Mouse (Mus musculus) heart, embryonic 14.5 days (tissue): ENCODE measurements at regions not wholly inside any gene's neighbourhood (a gene's known extent, or its start where the extent isn't known, plus 50 kb on each side); places are given as distances from the start of the nearest gene placed in this dataset.

Experiments
- ATAC-seq: fragments of 200-750 bp; cut with Nextera tagmentation; 2 replicates; pipeline ENCODE4 v1.8.0; 2017; ENCODE audit warnings: low read depth, moderate TSS enrichment; ENCODE audit not compliant: insufficient number of reproducible peaks, insufficient read depth, low FRiP score
- H3K27ac ChIP-seq, 2 experiments: fragments of 200-500 bp in 1 of 2; fragments of 300-500 bp in 1 of 2; sonication (generic) in 1 of 2; replicated peaks in 1 of 2; 2 replicates each; pipeline ENCODE4 v1.5.1; 2012 to 2014; ENCODE audit warnings: low read depth in 2 of 2, low read length in 2 of 2, control low read depth in 1 of 2, mild to moderate bottlenecking in 1 of 2, mixed read lengths in 1 of 2; ENCODE audit not compliant: control insufficient read depth in 1 of 2, insufficient read depth in 1 of 2
- H3K27me3 ChIP-seq: fragments of 300-500 bp; sonication (generic); 2 replicates; pipeline ENCODE4 v1.6.1; 2014; ENCODE audit warnings: mild to moderate bottlenecking, low read length, control low read depth; ENCODE audit not compliant: control insufficient read depth, insufficient read depth
- H3K36me3 ChIP-seq: fragments of 300-500 bp; sonication (generic); 2 replicates; pipeline ENCODE4 v1.6.1; 2014; ENCODE audit warnings: mild to moderate bottlenecking, control low read depth, low read length, mixed read lengths; ENCODE audit not compliant: control insufficient read depth, insufficient read depth
- H3K4me1 ChIP-seq, 2 experiments: fragments of 200-500 bp in 1 of 2; fragments of 300-500 bp in 1 of 2; sonication (generic) in 1 of 2; 2 replicates each; pipeline ENCODE4 v1.6.1; 2012 to 2014; ENCODE audit warnings: low read length in 2 of 2, control low read depth in 1 of 2, mixed read lengths in 1 of 2; ENCODE audit not compliant: control insufficient read depth in 2 of 2, insufficient read depth in 2 of 2
- H3K4me2 ChIP-seq: fragments of 300-500 bp; sonication (generic); 2 replicates; pipeline ENCODE4 v1.6.1; 2014; ENCODE audit warnings: mild to moderate bottlenecking, low read length
- H3K4me3 ChIP-seq, 2 experiments: fragments of 200-500 bp in 1 of 2; fragments of 300-500 bp in 1 of 2; sonication (generic) in 1 of 2; 2 replicates each; pipeline ENCODE4 v1.5.1; 2012 to 2014; ENCODE audit warnings: low read length in 2 of 2, mild to moderate bottlenecking in 2 of 2, control low read depth in 1 of 2, low read depth in 1 of 2, moderate library complexity in 1 of 2; ENCODE audit not compliant: control insufficient read depth in 1 of 2, insufficient read depth in 1 of 2
- H3K9ac ChIP-seq: fragments of 300-500 bp; sonication (generic); 2 replicates; pipeline ENCODE4 v1.6.1; 2014; ENCODE audit warnings: mild to moderate bottlenecking, low read length
- H3K9me3 ChIP-seq: fragments of 300-500 bp; sonication (generic); 2 replicates; pipeline ENCODE4 v1.6.1; 2016; ENCODE audit warnings: low read length, control low read depth; ENCODE audit not compliant: control insufficient read depth
- WGBS: fragments of 180-500 bp; shearing (Covaris S2); extraction: QIAGEN DNeasy Blood & Tissue Kit; methylation state at CpG from one replicate; pipeline ENCODE4 v1.1.7; 2014; 5-methylcytosine and 5-hydroxymethylcytosine counted together

DNA sequence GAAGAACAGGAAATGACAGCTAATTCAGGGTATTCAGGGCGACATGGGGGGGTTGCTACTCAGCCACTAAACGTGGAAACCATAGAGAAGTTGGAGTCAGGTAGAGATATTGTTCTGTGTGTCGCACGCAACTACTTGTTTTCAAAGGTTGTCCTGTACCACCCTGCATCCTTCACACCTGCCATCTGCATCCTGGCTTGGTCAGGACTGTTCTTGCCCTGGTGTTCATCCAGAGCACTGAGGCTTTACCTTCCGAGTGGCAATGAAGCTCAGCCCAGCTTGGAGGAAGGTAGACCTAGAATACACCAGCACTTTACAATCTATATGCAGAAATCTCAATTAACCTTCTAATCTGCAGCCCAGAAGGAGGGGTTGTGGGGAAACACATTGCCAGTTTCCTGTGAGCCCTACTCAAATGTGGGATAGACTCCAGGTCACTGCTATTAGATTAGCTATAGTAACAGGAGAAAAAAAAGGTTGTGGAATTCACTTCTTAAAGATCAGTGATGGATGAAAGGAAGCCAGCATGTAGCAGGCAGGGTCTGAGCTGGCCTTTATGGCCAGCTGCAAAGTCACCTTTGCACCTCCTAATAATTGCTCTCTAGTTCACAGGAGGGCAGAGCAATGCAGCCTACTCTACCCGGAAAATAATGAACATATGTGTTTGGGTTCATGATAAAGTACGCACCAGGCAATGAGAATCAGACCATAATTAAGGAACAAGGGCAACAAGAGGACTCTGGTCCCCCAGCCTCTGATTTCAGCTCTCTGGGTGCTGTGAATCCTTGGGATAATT is 186.3 kb downstream of the Tcp10c start:
- Histone ChIP-seq H3K4me1 (no peaks in the 10 kb centered on the region), H3K4me2 (no peak overlapping the region), H3K27me3 (no peaks in the 10 kb centered on the region), H3K9ac (no peak overlapping the region), H3K9me3 (peaks cover 54% of the 10 kb centered on the region), H3K4me3 (no peak overlapping the region), H3K27ac (no peak overlapping the region), H3K36me3 (no peaks in the 10 kb centered on the region)
- WGBS: 76% methylated on average over 7 of the region's 7 CpGs
- ATAC-seq: no peak

DNA sequence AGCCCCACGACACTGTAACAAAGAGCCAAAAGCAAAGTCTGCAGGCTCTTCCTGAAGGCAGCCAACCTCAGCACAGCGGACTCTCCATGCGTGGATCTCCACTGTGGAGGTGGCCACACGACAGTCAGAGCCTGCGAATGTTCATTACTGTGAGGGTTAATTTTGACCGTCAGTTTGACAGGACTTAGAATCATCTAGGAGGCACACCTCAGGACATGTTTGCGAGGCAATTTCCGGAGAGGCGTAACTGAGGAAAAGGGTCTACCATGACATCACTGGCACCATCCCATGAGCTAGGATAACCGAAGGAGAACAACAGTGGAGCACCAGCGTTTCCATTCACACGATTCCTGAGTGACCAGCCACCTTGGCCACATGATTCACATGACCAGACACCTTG is 186.9 kb downstream of the Tcp10c start:
- no peak overlapping the region for H3K9ac ChIP-seq
- H3K27ac ChIP-seq: no peak overlapping the region
- peaks cover 56% of the 10 kb centered on the region for H3K9me3 ChIP-seq
- no peaks in the 10 kb centered on the region for H3K36me3 ChIP-seq
- WGBS: 61% methylated on average over 12 of the region's 12 CpGs
- no peaks in the 10 kb centered on the region for H3K27me3 ChIP-seq
- no peak for ATAC-seq
- no peak overlapping the region for H3K4me2 ChIP-seq
- H3K4me1 ChIP-seq: no peaks in the 10 kb centered on the region
- H3K4me3 ChIP-seq: no peak overlapping the region

DNA sequence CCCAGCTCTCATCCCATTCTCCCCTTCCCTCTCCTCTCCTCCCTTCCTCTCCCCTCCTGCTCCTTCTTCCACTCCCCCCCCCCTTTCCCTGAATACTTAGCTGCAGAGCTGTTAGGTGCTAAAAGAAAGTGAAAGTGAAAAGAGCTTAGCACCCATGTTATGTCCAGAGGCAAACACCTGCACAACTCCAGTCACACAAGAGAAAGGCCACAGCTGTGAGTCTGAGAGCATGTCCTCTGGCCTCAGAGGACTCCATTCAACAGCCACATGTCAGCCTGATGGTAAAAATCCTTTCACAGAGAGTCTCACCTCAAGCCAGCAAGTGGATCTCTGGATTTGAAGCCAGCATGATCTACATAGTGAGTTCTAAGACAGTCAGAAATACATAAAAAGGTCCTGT is 187.9 kb downstream of the Tcp10c start:
- no peaks in the 10 kb centered on the region for H3K27me3 ChIP-seq
- H3K4me2 ChIP-seq: no peak overlapping the region
- H3K4me3 ChIP-seq: no peak overlapping the region
- peaks cover 66% of the 10 kb centered on the region for H3K9me3 ChIP-seq
- H3K4me1 ChIP-seq: no peaks in the 10 kb centered on the region
- no peak overlapping the region for H3K27ac ChIP-seq
- no peak for ATAC-seq
- no peaks in the 10 kb centered on the region for H3K36me3 ChIP-seq
- no peak overlapping the region for H3K9ac ChIP-seq

DNA sequence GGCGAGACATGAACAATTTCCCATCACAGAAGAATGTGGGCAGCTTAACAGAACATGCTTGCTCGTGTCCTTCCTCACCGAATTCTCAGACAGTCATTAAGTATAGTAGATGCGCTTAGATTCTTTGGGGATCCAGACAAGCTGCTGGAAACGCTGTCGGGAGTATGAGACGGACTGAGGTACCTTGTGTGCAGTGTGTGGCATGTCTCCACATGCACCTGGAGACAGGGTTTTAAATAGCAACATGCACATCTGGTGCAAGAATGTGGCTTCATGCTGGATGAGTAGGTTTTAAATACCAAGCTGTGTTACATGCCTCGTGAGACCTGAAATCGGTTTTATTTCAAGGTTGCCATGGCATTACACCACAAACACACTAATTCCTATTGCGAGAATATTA is 188.5 kb downstream of the Tcp10c start:
- Histone ChIP-seq H3K27me3 (no peaks in the 10 kb centered on the region), H3K36me3 (no peaks in the 10 kb centered on the region), H3K4me2 (no peak overlapping the region), H3K9ac (no peak overlapping the region), H3K4me3 (no peak overlapping the region), H3K27ac (no peak overlapping the region), H3K9me3 (peaks cover 71% of the 10 kb centered on the region), H3K4me1 (no peaks in the 10 kb centered on the region)
- ATAC-seq: no peak
- 68% methylated on average over 10 of the region's 10 CpGs for WGBS

DNA sequence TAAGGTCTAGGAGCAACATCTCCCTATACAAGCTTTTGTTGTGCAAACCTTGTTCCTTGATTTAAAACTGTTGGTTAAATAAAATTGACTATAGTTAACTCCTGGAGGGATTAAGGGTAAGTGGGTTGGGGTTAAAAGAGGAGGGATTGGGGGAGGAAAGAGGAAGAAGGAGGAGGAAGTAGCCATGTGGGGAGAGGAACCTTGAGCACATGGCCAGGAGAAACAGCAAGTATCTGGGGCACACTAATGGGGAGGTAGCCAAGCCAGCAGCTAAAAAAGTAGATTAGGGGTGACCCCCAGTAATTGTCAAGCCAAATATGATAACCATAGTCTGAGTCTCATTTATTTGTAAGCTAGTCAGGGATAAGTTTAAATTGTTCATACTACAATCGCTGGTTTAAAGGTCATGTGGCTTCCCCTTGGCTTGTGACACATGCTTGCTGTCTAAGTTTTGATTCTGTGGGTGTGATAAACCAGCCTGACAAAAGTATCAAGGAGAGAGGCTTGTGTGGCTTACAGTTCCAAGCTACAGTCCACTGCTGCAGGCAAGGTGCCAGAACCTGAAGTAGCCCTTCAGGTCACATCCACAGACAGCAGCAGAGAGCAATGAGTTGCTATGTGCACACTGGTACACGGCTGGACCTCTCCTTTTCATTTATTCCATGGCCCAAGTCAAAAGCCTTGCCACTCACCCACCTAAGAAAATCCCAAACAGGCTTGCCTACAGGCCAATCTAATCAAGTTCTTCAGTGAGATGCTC is 189.8 kb downstream of the Tcp10c start:
- Histone ChIP-seq H3K4me3 (no peak overlapping the region), H3K9me3 (peaks cover 84% of the 10 kb centered on the region), H3K9ac (no peak overlapping the region), H3K36me3 (no peaks in the 10 kb centered on the region), H3K27me3 (no peaks in the 10 kb centered on the region), H3K27ac (no peak overlapping the region), H3K4me1 (no peaks in the 10 kb centered on the region), H3K4me2 (no peak overlapping the region)
- ATAC-seq: no peak
- 45% methylated on average over 2 of the region's 2 CpGs for WGBS

DNA sequence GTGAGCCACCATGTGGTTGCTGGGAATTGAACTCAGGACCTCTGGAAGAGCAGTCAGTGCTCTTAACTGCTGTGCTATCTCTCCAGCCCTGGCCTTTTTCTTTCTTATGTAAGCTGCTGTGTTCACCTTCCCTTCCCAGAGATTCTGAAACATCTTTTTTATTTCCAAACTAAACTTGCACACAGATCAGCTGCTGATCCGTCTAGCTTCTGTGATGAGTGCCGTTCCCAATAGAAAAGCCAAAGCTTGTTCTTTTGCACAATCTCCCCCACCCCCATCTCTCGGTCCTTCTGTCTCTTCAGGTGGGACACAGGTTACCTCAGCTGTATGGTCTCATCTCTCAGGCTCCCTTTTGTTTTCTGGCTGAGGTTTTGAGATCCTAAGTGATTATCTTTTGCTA is 191.9 kb downstream of the Tcp10c start:
- Histone ChIP-seq H3K27me3 (no peaks in the 10 kb centered on the region), H3K4me2 (no peak overlapping the region), H3K27ac (no peak overlapping the region), H3K4me3 (no peak overlapping the region), H3K4me1 (no peaks in the 10 kb centered on the region), H3K9me3 (peaks cover 84% of the 10 kb centered on the region), H3K9ac (no peak overlapping the region), H3K36me3 (no peaks in the 10 kb centered on the region)
- WGBS: 56% methylated on average over 3 of the region's 3 CpGs
- no peak for ATAC-seq

DNA sequence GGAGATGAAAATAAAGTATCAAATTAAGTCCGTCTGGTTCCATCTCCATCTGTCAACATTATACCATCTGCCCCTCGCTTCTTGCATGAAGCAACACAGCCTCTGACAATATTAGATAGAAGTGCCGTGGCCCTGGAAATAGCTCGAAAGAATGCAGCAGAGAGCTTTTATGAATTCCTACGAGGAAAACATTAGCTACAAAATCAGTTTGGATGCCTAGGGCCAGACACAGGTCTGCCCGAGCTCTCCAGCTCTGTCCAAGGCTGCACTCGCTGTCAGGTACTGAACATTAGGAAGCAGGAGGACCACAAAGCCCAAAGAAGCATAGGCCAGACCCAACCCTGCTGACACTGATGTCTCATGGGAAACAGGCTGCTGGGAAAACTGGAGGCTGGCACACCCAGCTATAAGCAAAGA is 192.3 kb downstream of the Tcp10c start:
- no peak overlapping the region for H3K4me3 ChIP-seq
- no peak overlapping the region for H3K9ac ChIP-seq
- no peaks in the 10 kb centered on the region for H3K36me3 ChIP-seq
- no peak for ATAC-seq
- WGBS: 69% methylated on average over 7 of the region's 7 CpGs
- H3K4me2 ChIP-seq: no peak overlapping the region
- H3K9me3 ChIP-seq: peaks cover 80% of the 10 kb centered on the region
- H3K27me3 ChIP-seq: no peaks in the 10 kb centered on the region
- no peaks in the 10 kb centered on the region for H3K4me1 ChIP-seq
- H3K27ac ChIP-seq: no peak overlapping the region
